Mouse (Mus musculus) heart, postnatal 0 days (tissue): ENCODE measurements around the gene Olfr113.

Source experiments
- CTCF ChIP-seq: IDR thresholded peaks from 2 replicates; pipeline ENCODE4 v1.5.1; 2016; ENCODE audit warnings: antibody characterized with exemption, control low read depth, low read depth
- EP300 ChIP-seq: IDR thresholded peaks from 2 replicates; pipeline ENCODE4 v1.6.1; 2016; ENCODE audit warnings: antibody characterized with exemption, low read depth

DNA sequence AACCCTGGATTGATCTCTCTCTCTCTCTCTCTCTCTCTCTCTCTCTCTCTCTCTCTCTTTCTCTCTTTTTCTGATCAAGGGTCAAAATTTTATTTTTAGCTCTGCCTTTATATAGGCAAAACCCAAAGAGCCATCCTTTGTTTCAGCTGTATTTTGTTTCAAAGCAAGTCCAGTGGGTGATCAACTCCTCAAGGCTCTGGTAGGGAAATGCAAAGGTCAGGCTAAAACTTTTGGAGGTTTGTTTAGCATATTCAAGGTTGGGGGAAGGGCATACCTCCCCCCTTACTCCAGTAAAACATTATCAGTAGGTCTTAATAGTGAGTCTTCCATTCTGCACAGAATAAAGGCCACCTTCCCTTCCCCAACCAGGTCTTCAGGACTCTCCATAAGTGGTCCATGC, 42.3 kb downstream of the Olfr113 start:
- TF ChIP-seq CTCF (no peak), EP300 (no peak)
